Mouse (Mus musculus) neutrophil, adult 83 days (primary cell): Measurements from ENCODE around the gene Wasf2. TPM values are rescaled to one million over a fixed set of nuclear protein-coding genes. Genes with fewer than 3 reads are reported as not detected.

Source experiments
- total RNA-seq, 2 experiments: library from RNA; stranded (reverse); gene quantifications; one replicate each; pipeline ENCODE4 v1.2.4; 2023

Gene Wasf2
- 100 to 1,000 TPM; 230 to 271 TPM for total RNA-seq

GRCm38 (mm10) chr4:133129931-133130889 lies at the start of gene Wasf2:
TSS of gene Wasf2 (plus strand) at chr4:133130505.

GRCm38 (mm10) chr4:133211751-133212561 lies 81.7 kb downstream of the Wasf2 start, which contains the start of the genes Cd164l2 and Gpr3:
TSS of gene Cd164l2 (plus strand) at chr4:133212131.
TSS of gene Gpr3 (minus strand) at chr4:133212536.

GRCm38 (mm10) chr4:133240490-133240921 lies 110.2 kb downstream of the Wasf2 start, which contains the start of gene Map3k6:
TSS of gene Map3k6 (plus strand) at chr4:133240818.

Other genes starting within 250 kb of the Wasf2 start
- 10 to 100 TPM; 18.9 to 21.4 TPM for gene Stx12, start 246.0 kb upstream of the Wasf2 start, total RNA-seq
- gene Fam76a, start 207.9 kb upstream of the Wasf2 start, total RNA-seq = 10 to 100 TPM; 24.4 to 30.4 TPM
- gene Fgr, start 156.4 kb upstream of the Wasf2 start, total RNA-seq = 100 to 1,000 TPM; 268 to 295 TPM
- gene Ahdc1, start 119.2 kb upstream of the Wasf2 start, total RNA-seq = 1 to 10 TPM; 6.4 to 7.8 TPM
- not detected for gene Cd164l2, start 81.6 kb downstream of the Wasf2 start, total RNA-seq
- not detected for gene Gpr3, start 82.0 kb downstream of the Wasf2 start, total RNA-seq
- 1 to 10 TPM; 6.1 to 8.7 TPM for gene Map3k6, start 110.3 kb downstream of the Wasf2 start, total RNA-seq
- 10 to 100 TPM; 32.7 to 33.3 TPM for gene Sytl1, start 132.6 kb downstream of the Wasf2 start, total RNA-seq
- 10 to 100 TPM; 31.7 to 32.5 TPM for gene Tmem222, start 147.3 kb downstream of the Wasf2 start, total RNA-seq
- 10 to 100 TPM; 55.9 to 59.9 TPM for gene Wdtc1, start 223.0 kb downstream of the Wasf2 start, total RNA-seq
- 10 to 100 TPM; 62.6 to 62.7 TPM for gene Slc9a1, start 239.2 kb downstream of the Wasf2 start, total RNA-seq